Mouse (Mus musculus) brain, embryonic 14.5 days (tissue): ENCODE measurements around the gene Tnfrsf17.

Experiments used
- CTCF ChIP-seq: fragments of 200-500 bp; IDR thresholded peaks from 2 replicates; pipeline ENCODE4 v1.5.1; 2012; ENCODE audit warnings: inconsistent platforms, mild to moderate bottlenecking, moderate library complexity, borderline replicate concordance; ENCODE audit not compliant: insufficient read depth, insufficient read length; ENCODE audit errors: extremely low read depth
- POLR2A ChIP-seq: fragments of 200-500 bp; IDR thresholded peaks from 2 replicates; pipeline ENCODE4 v1.6.1; 2012; ENCODE audit warnings: mild to moderate bottlenecking, inconsistent platforms, borderline replicate concordance; ENCODE audit not compliant: poor library complexity, insufficient read depth, insufficient read length, severe bottlenecking; ENCODE audit errors: extremely low read depth

DNA sequence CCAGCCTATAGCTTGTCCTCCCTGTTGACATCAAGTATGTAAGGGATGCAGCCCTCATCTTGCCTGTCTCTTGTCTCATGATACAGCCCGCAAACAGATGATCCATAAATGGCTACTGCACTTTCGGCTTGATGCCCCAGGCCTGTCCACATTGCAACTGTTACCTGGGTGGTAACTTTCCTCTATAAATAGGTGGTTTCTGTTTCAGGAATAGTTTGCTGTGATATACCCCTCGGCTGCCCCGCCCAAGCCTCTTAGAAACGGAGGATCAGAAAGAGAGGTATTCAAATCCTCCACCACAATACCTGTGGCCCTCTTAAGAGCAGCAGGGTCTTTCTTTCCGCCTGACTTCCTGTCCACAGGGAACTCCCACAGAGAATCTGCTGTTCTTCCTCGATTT, at the start of gene Tnfrsf17:
- TF ChIP-seq CTCF (no peak), POLR2A (no peak)
